Mouse (Mus musculus) C2C12 (cell line): Measurements from ENCODE around the gene Cct8.

Experiments used
- CTCF ChIP-seq: IDR thresholded peaks from one replicate; pipeline ENCODE4 v1.5.1; 2011; ENCODE audit not compliant: control insufficient read depth, insufficient read depth, insufficient read length
- USF1 ChIP-seq: IDR thresholded peaks from one replicate; pipeline ENCODE4 v1.6.1; 2011; ENCODE audit warnings: low read depth, mild to moderate bottlenecking, control low read depth, moderate library complexity

DNA sequence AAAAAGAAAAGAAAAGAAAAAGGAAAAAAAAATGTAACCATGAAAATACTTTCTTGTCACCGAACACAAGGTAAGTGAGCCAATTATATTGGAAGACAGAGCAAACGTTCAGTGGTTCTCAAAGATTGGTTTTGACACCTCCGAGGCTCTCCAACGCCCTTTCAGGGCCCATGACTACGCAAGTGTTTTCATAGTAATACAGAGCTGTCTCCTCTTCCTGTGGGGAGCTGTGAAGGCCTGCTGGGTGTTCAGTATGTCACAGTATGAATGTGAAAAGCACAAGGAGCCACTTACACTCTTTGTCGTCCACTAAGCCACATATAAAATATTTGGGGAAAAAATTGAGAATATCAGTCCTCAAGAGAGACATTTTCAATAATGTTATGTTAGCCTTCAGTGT is 1.5 kb upstream of the Cct8 start:
- TF ChIP-seq USF1 (no peak), CTCF (no peak)
